Mouse (Mus musculus) neural tube, embryonic 13.5 days (tissue): ENCODE data around the gene Slc37a1. TPM values are rescaled to one million over a fixed set of nuclear protein-coding genes. Genes with fewer than 3 reads are reported as not detected.

Experiments
- polyA plus RNA-seq: library from polyadenylated mRNA; unstranded; fragments of >200 nt; fragmentation: Nextera tagmentation; extraction: Ambion mirVana; gene quantifications from 2 replicates; pipeline ENCODE4 v1.2.1, GENCODE M21; 2015

Slc37a1 gene
- polyA plus RNA-seq, 1 experiment from 2014 or later = 13.3 TPM

Other genes with a start within 250 kb of the Slc37a1 start
- 16.5 and 16.7 TPM in 2 replicates for gene Abcg1, start 229.1 kb upstream of the Slc37a1 start, polyA plus RNA-seq
- 2.8 and 3.0 TPM in 2 replicates for gene Tff3, start 157.1 kb upstream of the Slc37a1 start, polyA plus RNA-seq
- gene Tff2, start 142.5 kb upstream of the Slc37a1 start, polyA plus RNA-seq = not detected in 2 replicates
- gene Tff1, start 121.5 kb upstream of the Slc37a1 start, polyA plus RNA-seq = not detected in 2 replicates
- not detected in 2 replicates for gene Tmprss3, start 87.8 kb upstream of the Slc37a1 start, polyA plus RNA-seq
- gene Ubash3a, start 78.9 kb upstream of the Slc37a1 start, polyA plus RNA-seq = not detected in 2 replicates
- gene Rsph1, start 9.4 kb upstream of the Slc37a1 start, polyA plus RNA-seq = 2.2 and 2.3 TPM in 2 replicates
- gene Pde9a, start 99.4 kb downstream of the Slc37a1 start, polyA plus RNA-seq = 34.7 and 35.1 TPM in 2 replicates
- 31.7 and 32.1 TPM in 2 replicates for gene Wdr4, start 233.2 kb downstream of the Slc37a1 start, polyA plus RNA-seq
- gene Ndufv3, start 233.3 kb downstream of the Slc37a1 start, polyA plus RNA-seq = 405 and 454 TPM in 2 replicates